Mouse (Mus musculus) hindbrain, embryonic 11.5 days (tissue): ENCODE measurements around the gene Hmga2. TPM values are rescaled to one million over a fixed set of nuclear protein-coding genes. Genes with fewer than 3 reads are reported as not detected.

Experiments
- ATAC-seq: fragments of 200-750 bp; cut with Nextera tagmentation; 2 replicates; pipeline ENCODE4 v1.8.0; 2017; ENCODE audit warnings: mild to moderate bottlenecking, moderate TSS enrichment, moderate library complexity; ENCODE audit not compliant: low FRiP score
- DNase-seq: peaks from one replicate; pipeline ENCODE4 v3.0.0-alpha.2; 2015; ENCODE audit warnings: low spot score
- H3K27ac ChIP-seq: fragments of 300-500 bp; sonication (generic); 2 replicates; pipeline ENCODE4 v1.5.1; 2014; ENCODE audit warnings: mild to moderate bottlenecking, low read depth, low read length
- H3K27me3 ChIP-seq: fragments of 300-500 bp; sonication (generic); 2 replicates; pipeline ENCODE4 v1.6.1; 2014; ENCODE audit warnings: mild to moderate bottlenecking, low read length, moderate library complexity, mixed read lengths; ENCODE audit not compliant: control insufficient read depth, insufficient read depth
- H3K36me3 ChIP-seq: fragments of 300-500 bp; sonication (generic); 2 replicates; pipeline ENCODE4 v1.6.1; 2014; ENCODE audit warnings: mild to moderate bottlenecking, low read length, moderate library complexity, mixed read lengths; ENCODE audit not compliant: control insufficient read depth, insufficient read depth
- H3K4me1 ChIP-seq: fragments of 300-500 bp; sonication (generic); replicated peaks from 2 replicates; pipeline ENCODE4 v1.6.1; 2014; ENCODE audit warnings: low read length, mixed read lengths; ENCODE audit not compliant: control insufficient read depth, insufficient read depth
- H3K4me2 ChIP-seq: fragments of 300-500 bp; sonication (generic); replicated peaks from 2 replicates; pipeline ENCODE4 v1.6.1; 2014; ENCODE audit warnings: mild to moderate bottlenecking, low read depth, low read length
- H3K4me3 ChIP-seq: fragments of 300-500 bp; sonication (generic); 2 replicates; pipeline ENCODE4 v1.5.1; 2014; ENCODE audit warnings: low read depth, low read length
- H3K9ac ChIP-seq: fragments of 300-500 bp; sonication (generic); 2 replicates; pipeline ENCODE4 v1.6.1; 2014; ENCODE audit warnings: low read depth, low read length
- H3K9me3 ChIP-seq: fragments of 300-500 bp; sonication (generic); 2 replicates; pipeline ENCODE4 v1.6.1; 2016; ENCODE audit warnings: low read length; ENCODE audit not compliant: control insufficient read depth
- WGBS: fragments of 180-500 bp; shearing (Covaris S2); extraction: QIAGEN DNeasy Blood & Tissue Kit; methylation state at CpG from one replicate; pipeline ENCODE4 v1.1.7; 2014; 5-methylcytosine and 5-hydroxymethylcytosine counted together
- polyA plus RNA-seq: library from polyadenylated mRNA; unstranded; fragments of >200 nt; fragmentation: Nextera tagmentation; extraction: Ambion mirVana; gene quantifications from 2 replicates; pipeline ENCODE4 v1.2.1, GENCODE M21; 2014

The Hmga2 gene
- 39.6 and 42.9 TPM in 2 replicates for polyA plus RNA-seq

DNA sequence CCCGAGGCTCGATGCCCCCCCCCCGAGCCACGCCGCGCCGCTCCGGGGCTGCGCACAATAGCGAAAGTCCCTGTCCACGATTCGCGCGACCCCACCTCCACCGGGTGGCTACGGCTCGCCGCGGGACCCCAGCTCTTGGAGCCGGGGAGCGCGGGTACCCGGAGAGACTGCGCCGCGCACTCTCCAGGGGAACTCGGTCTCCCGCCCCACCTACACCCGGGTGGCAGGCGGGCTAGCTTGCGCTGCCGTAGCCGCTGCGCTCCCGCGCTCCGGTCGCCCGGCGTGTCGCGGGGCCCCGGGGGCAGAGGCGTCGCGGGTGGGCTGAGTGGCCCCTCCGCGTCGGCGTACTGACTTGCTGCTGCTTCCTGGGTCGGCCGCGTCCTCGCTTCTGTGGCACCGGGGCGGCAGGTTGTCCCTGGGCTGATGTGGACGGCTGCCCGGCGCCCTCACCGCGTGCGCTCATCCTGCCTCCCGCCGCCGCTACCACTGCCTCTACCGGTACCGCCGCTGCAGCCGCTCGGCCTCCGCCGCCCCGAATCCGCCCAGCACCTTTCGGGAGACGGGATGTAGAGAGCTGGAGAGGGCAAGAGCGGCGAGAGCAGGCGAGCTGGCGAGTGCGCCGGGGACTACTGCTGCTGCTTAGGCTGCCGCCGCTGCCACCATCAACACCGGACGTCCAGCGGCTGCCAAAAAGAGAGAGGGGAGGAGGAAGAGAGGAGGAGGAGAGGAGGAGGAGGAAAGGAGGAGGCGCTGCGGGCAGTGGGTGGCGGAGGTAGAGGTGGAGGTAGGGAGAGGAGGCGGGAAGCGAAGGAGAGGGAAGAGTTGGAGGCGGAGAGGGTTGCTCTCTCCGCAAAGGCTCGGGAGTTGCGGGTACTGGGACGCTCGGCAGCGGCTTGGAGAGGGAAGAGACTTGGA is at the start of gene Hmga2:
Hmga2 (minus strand) TSS at position 869 of the 915 bp plus-strand sequence.
- Histone ChIP-seq H3K4me1 (peaks cover 2% of the 10 kb centered on the region), H3K27me3 (no peaks in the 10 kb centered on the region), H3K36me3 (no peaks in the 10 kb centered on the region), H3K4me2 (peak within 1 kb of the TSS; percentile 95), H3K9me3 (no peaks in the 10 kb centered on the region), H3K4me3 (peak within 1 kb of the TSS; percentile 76), H3K9ac (peak within 1 kb of the TSS; percentile 98), H3K27ac (peak within 1 kb of the TSS; percentile 87)
- 0% methylated on average over 90 of the region's 99 CpGs for WGBS
- peak; percentile 77 for DNase-seq
- ATAC-seq, result peak; percentile 70

DNA sequence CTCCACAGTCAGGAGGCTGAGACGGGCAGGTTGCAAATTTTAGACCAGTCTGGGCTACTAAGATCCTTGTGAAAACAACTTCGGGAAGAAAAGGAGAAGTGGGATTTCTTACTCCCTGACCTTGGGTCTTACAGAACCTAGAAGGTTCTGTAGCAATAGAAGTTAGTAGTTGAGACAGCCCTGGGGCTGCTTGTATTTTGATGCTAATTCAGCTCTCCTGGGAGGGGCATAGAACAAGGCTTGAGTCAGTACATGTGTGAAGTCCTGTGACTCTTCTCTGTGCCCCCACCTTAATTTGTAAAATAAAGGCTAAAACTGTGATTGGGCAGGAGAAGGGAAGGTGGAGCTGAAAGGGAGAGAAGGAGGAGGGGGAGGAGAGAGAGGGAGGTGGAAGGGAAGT is 46.7 kb upstream of the Hmga2 start:
- H3K9me3 ChIP-seq, result no peaks in the 10 kb centered on the region
- no peak overlapping the region for H3K9ac ChIP-seq
- H3K27me3 ChIP-seq, result no peaks in the 10 kb centered on the region
- no peaks in the 10 kb centered on the region for H3K4me1 ChIP-seq
- no peak for DNase-seq
- no peaks in the 10 kb centered on the region for H3K36me3 ChIP-seq
- ATAC-seq, result no peak
- no peak overlapping the region for H3K4me2 ChIP-seq
- H3K27ac ChIP-seq, result no peak overlapping the region
- WGBS, result 87% methylated on average over 2 of the region's 2 CpGs
- no peak overlapping the region for H3K4me3 ChIP-seq

DNA sequence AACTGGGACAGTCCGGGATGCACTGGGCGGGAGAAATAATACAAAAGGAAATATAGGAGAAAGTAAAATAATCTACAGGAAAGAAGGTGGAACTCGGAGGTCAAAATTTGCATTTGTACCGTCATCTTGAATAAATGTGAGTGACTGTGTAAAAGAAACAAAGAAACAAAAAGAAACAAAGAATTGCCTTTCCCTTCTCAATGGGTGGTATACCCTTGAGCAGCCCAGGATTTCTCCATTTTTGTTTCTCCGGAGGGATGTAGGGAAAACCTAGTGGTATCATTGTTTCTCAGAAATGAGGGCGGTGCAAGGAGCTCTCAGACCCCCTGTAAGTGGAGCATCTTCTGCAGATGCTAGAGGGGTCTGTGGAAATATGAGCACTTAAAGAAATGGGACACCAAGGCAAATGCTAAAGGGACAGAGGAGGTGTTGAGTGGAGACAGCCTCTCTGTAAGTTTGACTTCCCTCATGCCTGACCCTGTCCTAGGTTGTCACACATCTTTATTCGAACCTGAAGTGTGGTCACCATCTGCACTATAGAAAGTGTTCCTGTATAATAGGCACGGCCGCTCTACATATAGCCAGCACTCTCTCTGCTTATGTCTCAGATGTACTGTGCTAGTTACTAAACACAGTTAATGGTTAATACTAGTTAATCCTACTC is 45.8 kb upstream of the Hmga2 start:
- WGBS, result 65% methylated on average over 9 of the region's 9 CpGs
- Histone ChIP-seq H3K4me2 (no peak overlapping the region), H3K27ac (no peak overlapping the region), H3K9me3 (no peaks in the 10 kb centered on the region), H3K4me1 (no peaks in the 10 kb centered on the region), H3K9ac (no peak overlapping the region), H3K36me3 (no peaks in the 10 kb centered on the region), H3K4me3 (no peak overlapping the region), H3K27me3 (no peaks in the 10 kb centered on the region)
- DNase-seq (no peak), ATAC-seq (no peak)

DNA sequence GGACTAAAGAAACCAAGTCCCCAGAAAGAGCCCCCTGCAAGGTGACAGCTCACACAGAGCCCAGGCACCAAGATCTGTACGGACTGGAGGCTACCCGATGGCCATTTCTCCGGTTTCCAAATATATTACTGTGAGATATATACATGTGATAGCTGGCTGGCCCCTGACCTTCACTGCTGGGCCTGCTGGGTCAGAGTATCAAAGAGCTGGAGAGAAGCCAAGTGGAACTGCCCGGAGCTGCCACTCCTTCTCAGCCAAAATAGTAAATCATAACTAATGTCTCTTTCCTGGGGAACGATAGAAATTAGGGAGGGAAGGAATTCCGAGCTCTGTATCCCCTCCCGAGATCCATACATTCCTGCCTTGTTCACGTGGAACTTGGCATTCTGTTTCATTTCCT is 40.0 kb upstream of the Hmga2 start:
- no peak for ATAC-seq

DNA sequence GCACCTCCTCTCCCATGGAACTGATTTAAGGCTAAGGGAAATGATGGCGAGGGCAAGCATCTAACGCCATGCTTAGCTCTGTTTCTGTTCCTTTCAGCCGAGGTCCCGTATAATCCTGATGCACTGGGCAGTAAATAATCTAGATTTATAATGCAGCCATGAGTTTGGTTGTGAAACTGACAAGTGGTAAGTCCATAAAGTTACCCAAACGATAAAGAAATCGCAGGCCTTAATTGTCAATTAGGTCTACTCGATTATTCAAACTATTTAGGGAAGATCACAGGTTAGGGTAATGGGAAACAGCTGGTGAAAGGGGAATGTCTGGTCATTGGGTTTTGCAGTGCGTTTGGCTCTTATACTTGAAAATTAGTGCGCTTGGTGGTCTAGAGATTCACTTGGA is 37.5 kb upstream of the Hmga2 start:
- ATAC-seq, result no peak
- H3K4me3 ChIP-seq, result no peak overlapping the region
- no peaks in the 10 kb centered on the region for H3K9me3 ChIP-seq
- H3K4me1 ChIP-seq, result no peaks in the 10 kb centered on the region
- no peak for DNase-seq
- WGBS, result 80% methylated on average over 9 of the region's 9 CpGs
- H3K4me2 ChIP-seq, result no peak overlapping the region
- H3K9ac ChIP-seq, result no peak overlapping the region
- no peak overlapping the region for H3K27ac ChIP-seq
- no peaks in the 10 kb centered on the region for H3K27me3 ChIP-seq
- H3K36me3 ChIP-seq, result no peaks in the 10 kb centered on the region

More for the DNA sequence above, 40.0 kb upstream of the Hmga2 start:
- no peaks in the 10 kb centered on the region for H3K36me3 ChIP-seq
- WGBS, result 59% methylated on average over 8 of the region's 8 CpGs
- no peaks in the 10 kb centered on the region for H3K4me1 ChIP-seq
- H3K27ac ChIP-seq, result no peak overlapping the region
- no peak for DNase-seq
- no peak overlapping the region for H3K9ac ChIP-seq
- H3K9me3 ChIP-seq, result no peaks in the 10 kb centered on the region
- no peak overlapping the region for H3K4me2 ChIP-seq
- no peak overlapping the region for H3K4me3 ChIP-seq
- no peaks in the 10 kb centered on the region for H3K27me3 ChIP-seq

DNA sequence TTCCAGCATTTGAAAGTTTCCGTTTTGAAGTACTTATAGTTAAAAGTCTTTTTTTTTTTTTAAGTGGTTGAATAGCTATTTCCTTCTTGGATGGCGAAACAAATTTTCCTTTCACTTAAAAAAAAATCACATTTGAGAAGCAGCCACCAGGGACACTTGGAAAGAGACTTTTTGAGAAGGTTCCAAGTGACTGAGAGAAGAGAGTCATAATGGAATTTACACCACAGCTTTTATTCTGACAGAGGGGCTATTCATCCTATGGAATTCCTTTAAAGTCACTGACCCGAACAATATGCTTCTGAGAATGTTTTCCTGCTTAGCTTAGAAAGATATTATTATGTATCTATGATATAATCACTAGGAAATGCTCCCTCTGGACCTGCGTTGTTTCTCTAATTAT is 36.7 kb upstream of the Hmga2 start:
- no peaks in the 10 kb centered on the region for H3K4me1 ChIP-seq
- H3K4me3 ChIP-seq, result no peak overlapping the region
- no peaks in the 10 kb centered on the region for H3K36me3 ChIP-seq
- no peak for DNase-seq
- no peak overlapping the region for H3K27ac ChIP-seq
- ATAC-seq, result no peak
- no peaks in the 10 kb centered on the region for H3K9me3 ChIP-seq
- WGBS, result 70% methylated on average over 4 of the region's 4 CpGs
- H3K4me2 ChIP-seq, result no peak overlapping the region
- no peaks in the 10 kb centered on the region for H3K27me3 ChIP-seq
- H3K9ac ChIP-seq, result no peak overlapping the region

DNA sequence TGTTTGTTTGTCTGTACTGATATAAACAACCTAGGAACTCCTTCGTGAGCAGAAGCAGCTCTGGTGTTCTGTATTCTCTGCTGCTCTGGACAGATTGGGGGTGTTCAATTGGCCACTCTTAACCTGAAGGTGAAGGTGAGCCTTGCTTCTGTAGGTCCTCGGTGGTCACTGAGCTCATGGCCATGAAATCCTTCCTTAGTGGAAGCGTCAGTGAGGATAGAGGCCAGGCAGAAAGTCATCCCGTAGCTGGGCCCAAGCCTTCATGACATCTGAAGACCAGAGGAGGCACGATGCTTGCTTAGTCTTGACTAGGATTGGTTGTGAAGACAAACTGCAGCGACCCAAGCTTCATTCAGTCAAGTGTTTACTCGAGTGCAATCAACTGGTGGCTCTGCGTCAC is 35.9 kb upstream of the Hmga2 start:
- no peak overlapping the region for H3K9ac ChIP-seq
- 91% methylated on average over 8 of the region's 8 CpGs for WGBS
- H3K4me3 ChIP-seq, result no peak overlapping the region
- H3K4me1 ChIP-seq, result no peaks in the 10 kb centered on the region
- no peak overlapping the region for H3K4me2 ChIP-seq
- H3K36me3 ChIP-seq, result no peaks in the 10 kb centered on the region
- no peak for DNase-seq
- no peaks in the 10 kb centered on the region for H3K9me3 ChIP-seq
- no peak overlapping the region for H3K27ac ChIP-seq
- no peaks in the 10 kb centered on the region for H3K27me3 ChIP-seq
- ATAC-seq, result no peak

DNA sequence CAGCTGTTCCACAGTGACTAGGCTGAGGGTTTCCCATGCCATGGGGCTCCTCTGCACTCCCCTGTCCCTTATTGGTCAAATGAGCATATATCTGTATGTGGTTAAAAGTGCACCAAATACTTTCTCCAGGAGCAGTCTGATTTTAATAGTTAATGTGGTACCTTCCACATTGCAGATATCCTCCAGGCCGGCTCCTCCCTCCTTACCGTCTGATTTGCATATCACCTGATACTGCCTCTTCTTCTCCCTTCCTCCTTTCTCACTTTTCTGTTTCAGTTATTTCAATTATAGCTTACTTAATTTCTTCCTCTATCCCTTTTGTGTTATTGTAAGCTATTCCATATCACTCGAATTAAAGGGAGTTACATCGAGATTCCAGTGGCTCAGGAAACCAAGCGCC is 27.7 kb upstream of the Hmga2 start:
- DNase-seq (no peak), ATAC-seq (no peak)
- Histone ChIP-seq H3K27ac (no peak overlapping the region), H3K9ac (no peak overlapping the region), H3K4me1 (no peaks in the 10 kb centered on the region), H3K9me3 (no peaks in the 10 kb centered on the region), H3K27me3 (no peaks in the 10 kb centered on the region), H3K4me2 (no peak overlapping the region), H3K4me3 (no peak overlapping the region), H3K36me3 (no peaks in the 10 kb centered on the region)
- WGBS, result 90% methylated on average over 5 of the region's 5 CpGs
